Mouse (Mus musculus) liver, postnatal 0 days (tissue): ENCODE measurements around the gene Faap100.

Source experiments
- CTCF ChIP-seq: sonication (generic); IDR thresholded peaks from 2 replicates; pipeline ENCODE4 v1.5.1; 2016; ENCODE audit warnings: antibody characterized with exemption, low read depth
- EP300 ChIP-seq: IDR thresholded peaks from 2 replicates; pipeline ENCODE4 v1.6.1; 2016; ENCODE audit warnings: antibody characterized with exemption, low read depth, mild to moderate bottlenecking

- TF ChIP-seq EP300 (no peak), CTCF (no peak)
Measured at GRCm38 (mm10) chr11:120373820-120374586, 4.6 kb downstream of the Faap100 start.
